Mouse (Mus musculus): Measurements from ENCODE around the gene Tbc1d16. TPM values are rescaled to one million over a fixed set of nuclear protein-coding genes. Genes with fewer than 3 reads are reported as not detected.
A peak's percentile ranks its signal among the peaks of the same experiment; 100 is the strongest.

Tbc1d16 gene
- polyA plus RNA-seq, 1 experiment from 2014 or later: 22.5 TPM

GRCm38 (mm10) chr11:119138205-119138604 lies 90.1 kb downstream of the Tbc1d16 start:
- no peak for DNase-seq (ENCODE audit: extremely low spot score, low spot score)
- Histone ChIP-seq H3K27ac (no peak overlapping the region), H3K9me3 (no peaks in the 10 kb centered on the region), H3K27me3 (ENCODE audit: poor library complexity, severe bottlenecking) (peaks cover 31% of the 10 kb centered on the region), H3K36me3 (replicated peaks) (peaks cover under 1% of the 10 kb centered on the region; the same call in 1 of the 2 replicates), H3K4me3 (no peak overlapping the region), H3K4me1 (peaks cover 25% of the 10 kb centered on the region)
- 91% methylated on average over 9 of the region's 9 CpGs for WGBS

GRCm38 (mm10) chr11:119134586-119134985 lies 93.7 kb downstream of the Tbc1d16 start:
- Histone ChIP-seq H3K36me3 (replicated peaks) (no peaks in the 10 kb centered on the region), H3K4me1 (peaks cover 30% of the 10 kb centered on the region), H3K27me3 (ENCODE audit: poor library complexity, severe bottlenecking) (peaks cover 61% of the 10 kb centered on the region), H3K27ac (peak overlapping the region; percentile 54; the same call in 1 of the 2 replicates), H3K9me3 (peaks cover 3% of the 10 kb centered on the region; the same call in 1 of the 2 replicates), H3K4me3 (no peak overlapping the region; the same call in 1 of the 2 replicates)
- WGBS: 39% methylated on average over 17 of the region's 17 CpGs
- DNase-seq (ENCODE audit: extremely low spot score, low spot score): no peak

GRCm38 (mm10) chr11:119133437-119134221 lies 94.7 kb downstream of the Tbc1d16 start:
- Histone ChIP-seq H3K36me3 (replicated peaks) (no peaks in the 10 kb centered on the region), H3K9me3 (peaks cover 3% of the 10 kb centered on the region; the same call in 1 of the 2 replicates), H3K4me1 (peaks cover 40% of the 10 kb centered on the region), H3K4me3 (no peak overlapping the region), H3K27ac (peak overlapping the region; percentile 56; the same call in 1 of the 2 replicates), H3K27me3 (ENCODE audit: poor library complexity, severe bottlenecking) (peaks cover 71% of the 10 kb centered on the region)
- 79% methylated on average over 5 of the region's 5 CpGs for WGBS
- no peak for DNase-seq (ENCODE audit: extremely low spot score, low spot score)

- peaks cover 76% of the 10 kb centered on the region for H3K27me3 ChIP-seq (ENCODE audit: poor library complexity, severe bottlenecking)
- H3K4me3 ChIP-seq: no peak overlapping the region
- H3K27ac ChIP-seq: no peak overlapping the region
- WGBS: 85% methylated on average over 14 of the region's 14 CpGs
- H3K36me3 ChIP-seq (replicated peaks): no peaks in the 10 kb centered on the region
- H3K4me1 ChIP-seq: peaks cover 52% of the 10 kb centered on the region
- peaks cover 3% of the 10 kb centered on the region; the same call in 1 of the 2 replicates for H3K9me3 ChIP-seq
- DNase-seq (ENCODE audit: extremely low spot score, low spot score): no peak
Measured at GRCm38 (mm10) chr11:119132198-119133035, 95.9 kb downstream of the Tbc1d16 start.

- Histone ChIP-seq H3K4me1 (peaks cover 73% of the 10 kb centered on the region), H3K36me3 (replicated peaks) (no peaks in the 10 kb centered on the region), H3K9me3 (peaks cover 3% of the 10 kb centered on the region; the same call in 1 of the 2 replicates), H3K27me3 (ENCODE audit: poor library complexity, severe bottlenecking) (peaks cover 87% of the 10 kb centered on the region), H3K4me3 (peak overlapping the region; percentile 26), H3K27ac (no peak overlapping the region)
- WGBS: 20% methylated on average over 24 of the region's 24 CpGs
- DNase-seq (ENCODE audit: extremely low spot score, low spot score): no peak
Measured at GRCm38 (mm10) chr11:119130081-119130765, 98.1 kb downstream of the Tbc1d16 start.

GRCm38 (mm10) chr11:119129281-119130058 lies 98.8 kb downstream of the Tbc1d16 start:
- no peaks in the 10 kb centered on the region for H3K36me3 ChIP-seq (replicated peaks)
- H3K27me3 ChIP-seq (ENCODE audit: poor library complexity, severe bottlenecking): peaks cover 87% of the 10 kb centered on the region
- H3K4me1 ChIP-seq: peaks cover 67% of the 10 kb centered on the region
- WGBS: 51% methylated on average over 18 of the region's 18 CpGs
- DNase-seq (ENCODE audit: extremely low spot score, low spot score): no peak
- H3K9me3 ChIP-seq: peaks cover 3% of the 10 kb centered on the region; the same call in 1 of the 2 replicates
- no peak overlapping the region for H3K27ac ChIP-seq
- H3K4me3 ChIP-seq: peak overlapping the region; percentile 26; the same call in 1 of the 2 replicates

GRCm38 (mm10) chr11:119128668-119129280 lies 99.5 kb downstream of the Tbc1d16 start:
- no peak overlapping the region for H3K27ac ChIP-seq
- DNase-seq (ENCODE audit: extremely low spot score, low spot score): no peak
- WGBS: 41% methylated on average over 11 of the region's 11 CpGs
- H3K27me3 ChIP-seq (ENCODE audit: poor library complexity, severe bottlenecking): peaks cover 89% of the 10 kb centered on the region
- H3K4me3 ChIP-seq: no peak overlapping the region
- no peaks in the 10 kb centered on the region for H3K36me3 ChIP-seq (replicated peaks)
- H3K4me1 ChIP-seq: peaks cover 60% of the 10 kb centered on the region
- peaks cover 3% of the 10 kb centered on the region; the same call in 1 of the 2 replicates for H3K9me3 ChIP-seq

GRCm38 (mm10) chr11:119127686-119128473 lies 100.4 kb downstream of the Tbc1d16 start:
- no peaks in the 10 kb centered on the region for H3K36me3 ChIP-seq (replicated peaks)
- 0 out of 2 replicates have a peak overlapping the region, but pooled peaks have one; percentile 22 for H3K27ac ChIP-seq
- peaks cover 63% of the 10 kb centered on the region for H3K4me1 ChIP-seq
- peaks cover 3% of the 10 kb centered on the region; the same call in 1 of the 2 replicates for H3K9me3 ChIP-seq
- peaks cover 85% of the 10 kb centered on the region for H3K27me3 ChIP-seq (ENCODE audit: poor library complexity, severe bottlenecking)
- 78% methylated on average over 9 of the region's 9 CpGs for WGBS
- no peak for DNase-seq (ENCODE audit: extremely low spot score, low spot score)
- H3K4me3 ChIP-seq: no peak overlapping the region

GRCm38 (mm10) chr11:119127147-119127546 lies 101.2 kb downstream of the Tbc1d16 start:
- 39% methylated on average over 12 of the region's 12 CpGs for WGBS

GRCm38 (mm10) chr11:119125929-119126861 lies 102.1 kb downstream of the Tbc1d16 start:
- no peak overlapping the region for H3K4me3 ChIP-seq
- peaks cover 85% of the 10 kb centered on the region for H3K27me3 ChIP-seq (ENCODE audit: poor library complexity, severe bottlenecking)
- peak overlapping the region; percentile 31 for H3K27ac ChIP-seq
- 44% methylated on average over 23 of the region's 23 CpGs for WGBS
- H3K4me1 ChIP-seq: peaks cover 63% of the 10 kb centered on the region
- peak; percentile 40 for DNase-seq (ENCODE audit: extremely low spot score, low spot score)
- H3K36me3 ChIP-seq (replicated peaks): no peaks in the 10 kb centered on the region
- peaks cover 3% of the 10 kb centered on the region; the same call in 1 of the 2 replicates for H3K9me3 ChIP-seq

More at GRCm38 (mm10) chr11:119127147-119127546, 101.2 kb downstream of the Tbc1d16 start:
- Histone ChIP-seq H3K4me3 (no peak overlapping the region; the same call in 1 of the 2 replicates), H3K4me1 (peaks cover 63% of the 10 kb centered on the region), H3K27ac (peak overlapping the region; percentile 22), H3K9me3 (peaks cover 3% of the 10 kb centered on the region; the same call in 1 of the 2 replicates), H3K27me3 (ENCODE audit: poor library complexity, severe bottlenecking) (peaks cover 90% of the 10 kb centered on the region), H3K36me3 (replicated peaks) (no peaks in the 10 kb centered on the region)
- DNase-seq (ENCODE audit: extremely low spot score, low spot score): no peak
